Mouse (Mus musculus) embryonic facial prominence, embryonic 10.5 days (tissue): ENCODE measurements at regions not wholly inside any gene's neighbourhood (a gene's known extent, or its start where the extent isn't known, plus 50 kb on each side); places are given as distances from the start of the nearest gene placed in this dataset. TPM values are rescaled to one million over a fixed set of nuclear protein-coding genes. Genes with fewer than 3 reads are reported as not detected.

Experiments used
- DNase-seq: peaks from one replicate; pipeline ENCODE4 v3.0.0-alpha.2; 2017; ENCODE audit warnings: low spot score
- H3K27ac ChIP-seq: fragments of 300-500 bp; sonication (generic); replicated peaks from 2 replicates; pipeline ENCODE4 v1.5.1; 2016; ENCODE audit warnings: mild to moderate bottlenecking
- H3K27me3 ChIP-seq: fragments of 300-500 bp; sonication (generic); replicated peaks from 2 replicates; pipeline ENCODE4 v1.6.1; 2016; ENCODE audit warnings: low read depth, mild to moderate bottlenecking; ENCODE audit not compliant: poor library complexity, severe bottlenecking
- H3K36me3 ChIP-seq: fragments of 300-500 bp; sonication (generic); replicated peaks from 2 replicates; pipeline ENCODE4 v1.6.1; 2016; ENCODE audit warnings: mild to moderate bottlenecking, moderate library complexity
- H3K4me1 ChIP-seq: fragments of 300-500 bp; sonication (generic); 2 replicates; pipeline ENCODE4 v1.6.1; 2016
- H3K4me3 ChIP-seq: fragments of 300-500 bp; sonication (generic); 2 replicates; pipeline ENCODE4 v1.5.1; 2016; ENCODE audit warnings: mild to moderate bottlenecking, moderate library complexity
- H3K9me3 ChIP-seq: fragments of 300-500 bp; sonication (generic); 2 replicates; pipeline ENCODE4 v1.6.1; 2016; ENCODE audit warnings: mild to moderate bottlenecking
- WGBS: fragments of 180-500 bp; shearing (Covaris S2); methylation state at CpG from one replicate; pipeline ENCODE4 v1.1.7; 2016; 5-methylcytosine and 5-hydroxymethylcytosine counted together
- microRNA-seq: library from miRNA; unstranded; fragments of <30 nt; microRNA quantifications from one replicate; pipeline ENCODE4, GENCODE M21; 2017

DNA sequence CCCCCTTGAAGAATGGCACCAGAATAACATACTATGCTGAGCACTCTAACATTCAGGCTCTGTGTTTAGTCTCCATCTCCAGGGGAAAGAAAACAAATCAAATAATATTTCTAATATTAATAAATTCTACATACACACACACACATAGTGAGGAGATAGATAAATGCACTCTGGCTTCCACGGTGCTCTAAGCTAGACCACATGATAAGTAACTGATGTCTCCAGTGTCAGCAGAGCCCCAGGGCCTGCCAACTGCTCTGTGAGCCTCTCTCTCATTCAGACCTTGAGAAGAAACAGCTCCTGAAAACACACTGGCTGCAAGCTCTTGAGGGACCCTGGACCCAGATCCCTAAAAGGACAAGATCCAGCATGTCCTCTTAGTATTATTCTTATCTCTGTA, 56.9 kb upstream of the H2afz start:
- Histone ChIP-seq H3K27me3 (no peaks in the 10 kb centered on the region), H3K4me3 (no peak overlapping the region), H3K36me3 (no peaks in the 10 kb centered on the region), H3K27ac (no peak overlapping the region), H3K9me3 (no peaks in the 10 kb centered on the region), H3K4me1 (peaks cover 7% of the 10 kb centered on the region; the same call in 1 of the 2 replicates)
- DNase-seq, result no peak
- 64% methylated on average over 1 of the region's 1 CpGs for WGBS

DNA sequence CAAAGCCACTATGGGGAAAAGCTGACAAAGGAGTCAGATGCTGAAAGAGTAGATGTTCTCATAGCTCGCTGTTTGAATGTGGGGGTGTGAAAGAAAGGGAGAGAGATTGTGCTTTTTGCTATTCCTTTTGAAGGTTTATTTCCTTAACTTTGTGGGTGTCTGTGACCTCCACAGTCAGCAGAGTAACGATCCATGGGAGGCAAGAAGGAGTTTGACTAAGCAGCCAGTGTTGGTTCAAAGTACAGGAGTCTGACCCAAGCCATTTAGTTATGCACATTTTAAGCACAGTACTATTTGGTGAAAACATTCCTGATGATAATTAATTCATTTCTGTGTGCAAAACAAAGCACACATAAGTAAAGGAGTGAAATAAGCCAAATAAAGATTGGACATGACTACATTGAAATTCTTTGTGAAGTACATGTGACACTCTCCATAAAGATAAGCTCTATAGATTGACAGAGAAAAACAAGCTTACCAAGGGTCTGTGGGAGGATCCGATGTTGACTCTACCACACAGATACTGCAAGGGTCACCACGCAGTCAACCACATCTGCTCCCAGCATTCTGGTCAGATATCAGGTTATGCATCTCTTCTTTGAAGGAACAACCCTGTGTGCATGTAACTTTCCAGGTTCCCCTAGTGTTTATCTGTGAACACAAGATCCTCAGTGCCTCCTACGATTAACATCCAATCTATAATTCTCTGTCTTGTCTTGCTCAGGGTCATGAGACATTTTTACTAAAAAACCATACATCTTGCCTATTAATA, 56.2 kb upstream of the H2afz start:
- Histone ChIP-seq H3K36me3 (no peaks in the 10 kb centered on the region), H3K27ac (no peak overlapping the region), H3K4me1 (peaks cover 7% of the 10 kb centered on the region; the same call in 1 of the 2 replicates), H3K9me3 (no peaks in the 10 kb centered on the region), H3K27me3 (no peaks in the 10 kb centered on the region), H3K4me3 (no peak overlapping the region)
- WGBS, result 82% methylated on average over 5 of the region's 5 CpGs
- DNase-seq, result no peak

DNA sequence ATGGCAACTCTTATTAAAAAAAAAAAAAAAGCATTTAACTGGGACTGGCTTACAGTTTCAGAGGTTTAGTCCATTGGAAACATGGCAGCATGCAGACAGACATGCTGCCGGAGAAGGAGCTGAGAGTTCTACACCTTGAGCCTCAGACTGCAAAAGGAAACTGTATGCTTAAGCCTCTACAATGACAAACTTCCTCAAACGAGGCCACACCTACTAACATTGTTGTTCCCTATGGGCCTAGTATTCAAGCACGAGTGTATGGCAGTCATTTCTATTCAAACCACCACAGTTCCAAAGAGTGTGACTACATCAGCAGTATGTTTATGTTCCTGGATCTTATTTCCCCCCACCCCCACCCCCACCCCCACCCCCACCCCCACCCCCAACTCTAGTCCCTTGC, 54.2 kb upstream of the H2afz start:
- Histone ChIP-seq H3K4me3 (no peak overlapping the region), H3K27me3 (no peaks in the 10 kb centered on the region), H3K4me1 (peaks cover 7% of the 10 kb centered on the region; the same call in 1 of the 2 replicates), H3K9me3 (no peaks in the 10 kb centered on the region), H3K36me3 (no peaks in the 10 kb centered on the region), H3K27ac (no peak overlapping the region)
- no peak for DNase-seq
- WGBS, result 83% methylated on average over 3 of the region's 3 CpGs

Small RNAs in the stretch of these regions (microRNA-seq; reads per million reads assigned to microRNA genes)
- gene Mir6380, result not detected
